Mouse (Mus musculus) common myeloid progenitor, adult 5-6 weeks (primary cell): ENCODE results near the gene Ankrd37. TPM values are rescaled to one million over a fixed set of nuclear protein-coding genes. Genes with fewer than 3 reads are reported as not detected.

Source experiments
- ATAC-seq: replicated peaks from 2 replicates; pipeline ENCODE4 v1.8.0; 2016; ENCODE audit warnings: low read depth, mild to moderate bottlenecking, moderate TSS enrichment, inconsistent platforms; ENCODE audit not compliant: poor library complexity, severe bottlenecking
- total RNA-seq: library from RNA; stranded (forward); fragments of 200-1000, 187-1606 nt; gene quantifications from 2 replicates; pipeline ENCODE4 v1.2.3, GENCODE M21; 2017

Gene Ankrd37
- total RNA-seq, 1 experiment from 2014 or later: 2.2 TPM

DNA sequence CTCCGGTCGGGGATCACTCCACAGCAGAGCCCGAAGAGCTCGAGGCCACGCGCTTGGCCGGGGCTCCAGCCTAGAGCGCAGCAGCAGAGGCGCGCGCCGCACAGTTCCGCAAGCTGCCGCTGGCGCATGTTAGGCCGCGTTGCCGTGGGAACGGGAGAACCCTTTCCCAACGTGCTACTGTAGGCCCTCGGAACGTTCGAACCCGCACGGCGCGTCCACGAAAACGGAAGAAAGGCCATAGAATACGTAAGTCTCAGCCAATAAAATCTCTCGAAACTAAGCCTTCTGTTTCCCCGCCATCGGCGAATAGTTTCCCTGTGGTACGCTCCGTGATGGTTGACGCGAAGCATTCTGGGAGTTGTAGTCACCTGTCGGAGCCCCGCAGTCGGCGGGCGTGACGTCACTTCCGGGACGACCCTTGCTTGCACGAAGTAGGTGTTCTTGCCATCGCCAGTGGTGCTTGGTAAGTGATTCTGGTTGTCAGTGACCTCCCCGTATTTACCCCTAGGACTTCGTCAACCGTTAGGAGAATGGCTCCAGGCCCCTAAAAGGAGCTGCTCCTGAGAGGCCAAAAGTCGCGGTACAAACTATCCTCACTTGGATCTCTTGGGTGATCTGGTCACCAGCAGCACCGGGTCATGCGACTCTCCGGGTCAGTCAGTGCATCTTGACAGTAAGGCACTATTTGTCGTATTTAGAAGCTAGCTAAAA is 30.2 kb downstream of the Ankrd37 start, which contains the start of the genes 1700029J07Rik and Ufsp2:
1700029J07Rik (minus strand) TSS at position 127 of the 711 bp plus-strand sequence.
Ufsp2 (plus strand) TSS at position 403 of the 711 bp plus-strand sequence.
- peak; percentile 95 for ATAC-seq

DNA sequence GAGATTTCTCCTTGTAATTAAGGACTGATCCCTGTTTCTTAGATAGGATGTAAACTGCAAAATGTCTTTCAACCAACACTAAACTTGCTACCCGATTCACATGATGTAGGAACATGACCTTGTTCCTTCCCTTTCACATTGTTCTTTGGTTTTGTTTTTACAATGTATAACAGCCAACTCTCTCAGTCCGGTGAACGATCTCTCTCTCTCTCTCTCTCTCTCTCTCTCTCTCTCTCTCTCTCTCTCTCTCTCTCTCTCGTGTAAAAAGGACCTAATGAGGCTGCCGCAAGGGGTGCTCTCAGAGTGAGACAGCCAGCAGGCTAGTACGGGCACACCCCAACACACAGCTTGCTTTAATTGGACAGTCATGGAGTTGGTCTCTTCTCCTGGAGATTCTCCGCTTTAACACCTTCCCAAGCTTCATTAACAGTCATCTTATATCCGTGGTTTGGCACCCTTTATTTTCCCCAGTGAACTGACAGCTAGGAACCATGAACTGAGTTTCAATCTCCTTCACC is 31.5 kb downstream of the Ankrd37 start:
- no peak for ATAC-seq

DNA sequence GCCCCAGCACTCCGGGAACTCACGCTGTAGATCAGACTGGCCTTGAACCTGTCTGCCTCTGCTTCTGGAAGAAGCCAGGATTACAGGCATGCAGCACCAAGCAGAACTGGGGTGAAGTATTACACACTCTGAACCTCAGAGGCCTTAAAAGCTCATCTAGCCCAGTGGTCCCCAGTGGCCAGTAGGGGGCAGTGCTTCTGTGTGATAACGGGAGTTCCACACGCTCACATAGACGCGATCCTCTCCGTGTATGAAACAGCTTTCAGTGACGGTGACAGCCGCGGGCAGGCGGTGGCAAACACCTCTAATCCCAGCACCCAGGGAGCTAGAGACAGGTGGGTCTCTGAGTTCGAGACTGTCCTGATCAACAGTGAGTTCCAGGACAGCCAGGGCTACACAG is 34.6 kb downstream of the Ankrd37 start:
- no peak for ATAC-seq

- ATAC-seq: no peak
These were observed 54.9 kb downstream of the Ankrd37 start for GRCm38 (mm10) chr8:45950622-45951021.

Other genes with a start within 250 kb of the Ankrd37 start
- gene Pdlim3, start 120.2 kb downstream of the Ankrd37 start, total RNA-seq: 0.29 TPM in 1 of 2 replicates, not detected in the other
- gene Ccdc110, start 71.1 kb downstream of the Ankrd37 start, total RNA-seq: not detected in 2 replicates
- gene 1700029J07Rik, start 30.5 kb downstream of the Ankrd37 start, total RNA-seq: 1.1 and 3.2 TPM in 2 replicates
- 108 and 143 TPM in 2 replicates for gene Ufsp2, start 30.2 kb downstream of the Ankrd37 start, total RNA-seq
- 0.05 TPM in 1 of 2 replicates, not detected in the other for gene Lrp2bp, start 6.4 kb downstream of the Ankrd37 start, total RNA-seq
- gene Cfap97, start 146.1 kb upstream of the Ankrd37 start, total RNA-seq: 29.2 and 40.7 TPM in 2 replicates
- gene Snx25, start 146.5 kb upstream of the Ankrd37 start, total RNA-seq: 10.9 and 12.3 TPM in 2 replicates
- 159 and 178 TPM in 2 replicates for gene Slc25a4, start 205.6 kb upstream of the Ankrd37 start, total RNA-seq